Mouse (Mus musculus) MEL (cell line): ENCODE data around the gene Gm44965. TPM values are rescaled to one million over a fixed set of nuclear protein-coding genes. Genes with fewer than 3 reads are reported as not detected.

Source experiments
- DNase-seq: peaks from one replicate; pipeline ENCODE4 v3.0.0; 2011; ENCODE audit warnings: low read depth, low spot score
- H3K27ac ChIP-seq: 2 replicates; pipeline ENCODE4 v1.5.1; 2012; ENCODE audit warnings: low read depth, mild to moderate bottlenecking, control low read depth, low read length, moderate library complexity; ENCODE audit not compliant: control insufficient read depth
- H3K27me3 ChIP-seq, 2 experiments: fragments of 150-350 bp in 1 of 2; sonication (generic) in 1 of 2; 2 replicates each; pipeline ENCODE4 v1.6.1; 2012; ENCODE audit warnings: low read length in 2 of 2, mild to moderate bottlenecking in 2 of 2, improper control_type of control experiment in 1 of 2, moderate library complexity in 1 of 2; ENCODE audit not compliant: insufficient read depth in 2 of 2, control insufficient read depth in 1 of 2
- H3K36me3 ChIP-seq, 2 experiments: 2 replicates each; pipeline ENCODE4 v1.6.1; 2012 to 2014; ENCODE audit warnings: low read length in 2 of 2, improper control_type of control experiment in 1 of 2, inconsistent platforms in 1 of 2, mild to moderate bottlenecking in 1 of 2; ENCODE audit not compliant: insufficient read depth in 2 of 2, control insufficient read depth in 1 of 2
- H3K4me1 ChIP-seq, 2 experiments: fragments of 150-350 bp in 1 of 2; sonication (generic) in 1 of 2; 2 replicates each; pipeline ENCODE4 v1.6.1; 2012; ENCODE audit warnings: low read length in 2 of 2, improper control_type of control experiment in 1 of 2, mild to moderate bottlenecking in 1 of 2; ENCODE audit not compliant: insufficient read depth in 2 of 2, control insufficient read depth in 1 of 2
- H3K4me3 ChIP-seq, 2 experiments: fragments of 150-350 bp in 1 of 2; sonication (generic) in 1 of 2; 2 replicates each; pipeline ENCODE4 v1.5.1; 2012; ENCODE audit warnings: low read depth in 2 of 2, low read length in 2 of 2, mild to moderate bottlenecking in 2 of 2, moderate library complexity in 2 of 2, control low read depth in 1 of 2, improper control_type of control experiment in 1 of 2; ENCODE audit not compliant: control insufficient read depth in 1 of 2, insufficient read depth in 1 of 2
- H3K79me2 ChIP-seq: 2 replicates; pipeline ENCODE4 v1.6.1; 2012; ENCODE audit warnings: mild to moderate bottlenecking, low read length, moderate library complexity; ENCODE audit not compliant: control insufficient read depth, poor library complexity, insufficient read depth
- H3K9ac ChIP-seq: 2 replicates; pipeline ENCODE4 v1.6.1; 2012; ENCODE audit warnings: low read depth, mild to moderate bottlenecking, control low read depth, low read length, moderate library complexity; ENCODE audit not compliant: control insufficient read depth, poor library complexity, severe bottlenecking
- H3K9me3 ChIP-seq: fragments of 150-350 bp; sonication (generic); replicated peaks from 2 replicates; pipeline ENCODE4 v1.6.1; 2012; ENCODE audit warnings: mild to moderate bottlenecking, low read length, improper control_type of control experiment, moderate library complexity; ENCODE audit not compliant: insufficient read depth
- BHLHE40 ChIP-seq: IDR thresholded peaks from 2 replicates; pipeline ENCODE4 v1.6.1; 2012; ENCODE audit warnings: low read depth, mild to moderate bottlenecking, inconsistent platforms, low read length, improper control_type of control experiment, borderline replicate concordance
- CHD2 ChIP-seq: IDR thresholded peaks from 2 replicates; pipeline ENCODE4 v1.6.1; 2011; ENCODE audit warnings: low read length, improper control_type of control experiment
- EP300 ChIP-seq, 2 experiments: IDR thresholded peaks; 2 replicates each; pipeline ENCODE4 v1.6.1; 2011; ENCODE audit warnings: improper control_type of control experiment in 2 of 2, low read length in 2 of 2, low read depth in 1 of 2, mild to moderate bottlenecking in 1 of 2
- GABPA ChIP-seq: IDR thresholded peaks from 2 replicates; pipeline ENCODE4 v1.6.1; 2012; ENCODE audit warnings: low read depth, mild to moderate bottlenecking, inconsistent platforms, low read length, improper control_type of control experiment, moderate library complexity
- JUND ChIP-seq: IDR thresholded peaks from 2 replicates; pipeline ENCODE4 v1.6.1; 2011; ENCODE audit warnings: low read depth, mild to moderate bottlenecking, improper control_type of control experiment, low read length
- KAT2A ChIP-seq: conservative IDR thresholded peaks from 2 replicates; pipeline ENCODE4 v1.6.1; 2012; ENCODE audit warnings: low read depth, low read length, improper control_type of control experiment, inconsistent platforms
- MXI1 ChIP-seq: IDR thresholded peaks from 2 replicates; pipeline ENCODE4 v1.6.1; 2011; ENCODE audit warnings: mild to moderate bottlenecking, low read depth, low read length, improper control_type of control experiment
- NRF1 ChIP-seq: IDR thresholded peaks from 2 replicates; pipeline ENCODE4 v1.6.1; 2014; ENCODE audit warnings: low read depth, mild to moderate bottlenecking, inconsistent platforms, low read length, improper control_type of control experiment, moderate library complexity; ENCODE audit not compliant: poor library complexity, insufficient read depth, severe bottlenecking
- POLR2AphosphoS5 ChIP-seq: IDR thresholded peaks from 2 replicates; pipeline ENCODE4 v1.6.1; 2012; ENCODE audit warnings: low read depth, borderline replicate concordance, mild to moderate bottlenecking, inconsistent platforms, low read length, moderate library complexity, mixed read lengths
- RCOR1 ChIP-seq: IDR thresholded peaks from 2 replicates; pipeline ENCODE4 v1.6.1; 2012; ENCODE audit warnings: low read depth, mild to moderate bottlenecking, inconsistent platforms, low read length, improper control_type of control experiment
- SIN3A ChIP-seq: IDR thresholded peaks from 2 replicates; pipeline ENCODE4 v1.6.1; 2012; ENCODE audit warnings: low read length, improper control_type of control experiment, inconsistent platforms
- TCF12 ChIP-seq: IDR thresholded peaks from 2 replicates; pipeline ENCODE4 v1.6.1; 2014; ENCODE audit warnings: low read depth, mild to moderate bottlenecking, inconsistent platforms, low read length, improper control_type of control experiment, moderate library complexity
- ZC3H11A ChIP-seq: IDR thresholded peaks from 2 replicates; pipeline ENCODE4 v1.6.1; 2012; ENCODE audit warnings: low read depth, mild to moderate bottlenecking, inconsistent platforms, low read length, improper control_type of control experiment
- ZKSCAN1 ChIP-seq: IDR thresholded peaks from 2 replicates; pipeline ENCODE4 v1.6.1; 2012; ENCODE audit warnings: low read depth, mild to moderate bottlenecking, inconsistent platforms, low read length, improper control_type of control experiment, moderate library complexity
- ZMIZ1 ChIP-seq: IDR thresholded peaks from 2 replicates; pipeline ENCODE4 v1.6.1; 2012; ENCODE audit warnings: low read depth, mild to moderate bottlenecking, inconsistent platforms, low read length, improper control_type of control experiment, moderate library complexity
- polyA plus RNA-seq, 2 experiments: library from polyadenylated mRNA; stranded (reverse) in 1 of 2; unstranded in 1 of 2; fragments of >175 nt in 1 of 2; fragments of >200 nt in 1 of 2; gene quantifications; 2 replicates each; pipeline versions ENCODE4 v1.2.1 to v1.2.4; 2012; ENCODE audit warnings: low replicate concordance in 2 of 2, low read depth in 1 of 2; ENCODE audit not compliant: insufficient read length in 2 of 2, insufficient read depth in 1 of 2, missing spikeins in 1 of 2
- total RNA-seq: library from RNA; depleted of rRNA; stranded (reverse); fragments of 300-350 nt; gene quantifications from 2 replicates; pipeline ENCODE4 v1.2.3, GENCODE M21; 2012

Gm44965 gene
- total and polyA plus RNA-seq, 3 experiments = not detected

DNA sequence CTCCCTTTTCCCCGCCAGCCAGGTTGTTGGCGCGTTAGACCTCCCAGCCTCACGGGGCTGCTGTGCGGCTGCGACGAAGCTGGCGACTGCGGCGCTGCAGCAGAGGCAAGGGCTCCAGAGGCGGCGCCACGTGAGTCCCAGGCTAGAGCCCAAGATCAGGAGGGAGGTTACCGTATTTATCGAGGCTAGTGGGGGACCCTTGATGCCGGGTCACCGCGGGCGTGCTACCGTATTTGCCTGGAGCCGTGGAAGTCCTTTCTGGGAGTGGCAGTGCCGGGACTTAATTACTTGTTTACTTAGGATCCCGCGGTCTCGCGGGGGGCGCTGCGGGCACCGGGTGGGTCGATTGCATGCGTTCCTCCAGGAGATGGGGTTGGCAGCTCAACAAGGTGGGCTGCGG lies 33.2 kb downstream of the Gm44965 start:
- no peak for DNase-seq
- no peaks in the 10 kb centered on the region for H3K27me3 ChIP-seq
- no peaks in the 10 kb centered on the region for H3K36me3 ChIP-seq
- no peaks in the 10 kb centered on the region for H3K79me2 ChIP-seq
- H3K9ac ChIP-seq = no peak overlapping the region
- H3K27ac ChIP-seq = no peak overlapping the region
- no peak overlapping the region for H3K4me3 ChIP-seq
- H3K4me1 ChIP-seq = no peaks in the 10 kb centered on the region
- TF ChIP-seq ZKSCAN1 = no peak
- no peak for TF ChIP-seq KAT2A
- TF ChIP-seq RCOR1 = no peak
- no peak for TF ChIP-seq TCF12
- no peak for TF ChIP-seq GABPA
- TF ChIP-seq EP300 (IDR thresholded peaks at IDR 0.05; ENCODE audit: low read depth in 1 of 2, low read length in 2 of 2) = no peak
- no peak for TF ChIP-seq ZC3H11A
- TF ChIP-seq JUND = no peak
- TF ChIP-seq POLR2AphosphoS5 = no peak
- TF ChIP-seq NRF1 = no peak
- H3K9me3 ChIP-seq = no peaks in the 10 kb centered on the region

DNA sequence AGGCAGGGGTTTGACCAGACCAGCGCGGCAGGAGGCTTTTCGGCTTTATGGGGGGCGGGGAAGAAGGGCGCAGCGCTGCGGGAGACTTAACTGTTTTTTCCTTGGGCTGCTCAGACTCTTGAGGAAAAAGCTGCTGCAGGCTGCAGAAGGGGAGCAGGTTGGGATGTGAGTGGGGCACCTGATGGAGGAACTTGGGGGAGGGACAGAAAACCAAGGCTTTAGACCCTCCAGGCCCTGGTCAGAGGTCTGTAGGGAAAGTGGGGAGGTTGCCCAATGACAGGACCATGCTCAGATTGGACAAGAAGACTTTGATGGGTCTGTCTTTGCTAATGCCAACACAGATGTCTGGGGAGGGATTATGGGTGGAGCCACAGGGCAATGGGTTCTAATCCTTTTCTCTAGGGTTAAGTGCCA lies 33.8 kb downstream of the Gm44965 start:
- Histone ChIP-seq H3K27me3 (no peaks in the 10 kb centered on the region), H3K4me3 (no peak overlapping the region)

GRCm38 (mm10) chr6:48628377-48628776 lies 34.6 kb downstream of the Gm44965 start:
- H3K9ac ChIP-seq = no peak overlapping the region
- H3K4me3 ChIP-seq = no peak overlapping the region
- no peak for DNase-seq
- no peak overlapping the region for H3K27ac ChIP-seq
- H3K79me2 ChIP-seq = no peaks in the 10 kb centered on the region
- no peaks in the 10 kb centered on the region for H3K4me1 ChIP-seq
- no peaks in the 10 kb centered on the region for H3K36me3 ChIP-seq
- no peaks in the 10 kb centered on the region for H3K9me3 ChIP-seq
- no peaks in the 10 kb centered on the region for H3K27me3 ChIP-seq
- TF ChIP-seq RCOR1 (no peak), CHD2 (no peak), ZMIZ1 (no peak), SIN3A (no peak), MXI1 (no peak)

More for the DNA sequence above, 33.8 kb downstream of the Gm44965 start:
- no peak for TF ChIP-seq BHLHE40
- no peak for TF ChIP-seq POLR2AphosphoS5
- Histone ChIP-seq H3K4me1 (no peaks in the 10 kb centered on the region), H3K9ac (no peak overlapping the region), H3K9me3 (no peaks in the 10 kb centered on the region), H3K36me3 (no peaks in the 10 kb centered on the region), H3K79me2 (no peaks in the 10 kb centered on the region), H3K27ac (no peak overlapping the region)
- DNase-seq = no peak
